Comparison of ENCODE assay signal across 12 mouse cellular contexts in genomic region chr9:61358933-61359332, GRCm38 (mm10).
"Had no signal": no experiment of that assay in that cellular context is flagged by ENCODE, and none has a peak within 500 bp of the region (broad histone marks: within the 10 kb centered on the region; RNA-seq: fewer than 3 reads in every experiment).

No protein-coding gene starts in this region.

- H3K27ac ChIP-seq: kidney, embryonic 15.5 days; left cerebral cortex, adult 2 months; limb, embryonic 13.5 days; liver, embryonic 14.5 days; neural tube, embryonic 15.5 days had no signal

- H3K36me3 ChIP-seq: kidney, embryonic 15.5 days; limb, embryonic 13.5 days; neural tube, embryonic 15.5 days had no signal

- H3K9me3 ChIP-seq: neural tube, embryonic 15.5 days had no signal

- H3K27me3 ChIP-seq: limb, embryonic 13.5 days had no signal

- H3K4me3 ChIP-seq: kidney, embryonic 15.5 days; left cerebral cortex, adult 2 months; limb, embryonic 13.5 days; myocyte; neural tube, embryonic 15.5 days had no signal

- H3K9ac ChIP-seq: kidney, embryonic 15.5 days; limb, embryonic 13.5 days; liver, embryonic 14.5 days; neural tube, embryonic 15.5 days had no signal

- DNase-seq: kidney, adult 2 months; kidney, postnatal 14 days; lung, adult 18-20 months; right cerebral cortex, adult 18-20 months; right cerebral cortex, postnatal 25 days; thymus, postnatal 36 days had no signal

- H3K4me2 ChIP-seq: kidney, embryonic 15.5 days; limb, embryonic 13.5 days; neural tube, embryonic 15.5 days had no signal
